Mouse (Mus musculus) kidney, adult 8-10 months (tissue): ENCODE measurements around the gene Stard3nl.

Source experiments
- DNase-seq, 2 experiments: peaks; one replicate each; pipeline ENCODE4 v3.0.0; 2022

Stard3nl gene

GRCm38 (mm10) chr13:19395688-19396354 is at the start of gene Stard3nl:
Stard3nl (minus strand) TSS chr13:19395795.
- DNase-seq: peak; percentile 99

DNA sequence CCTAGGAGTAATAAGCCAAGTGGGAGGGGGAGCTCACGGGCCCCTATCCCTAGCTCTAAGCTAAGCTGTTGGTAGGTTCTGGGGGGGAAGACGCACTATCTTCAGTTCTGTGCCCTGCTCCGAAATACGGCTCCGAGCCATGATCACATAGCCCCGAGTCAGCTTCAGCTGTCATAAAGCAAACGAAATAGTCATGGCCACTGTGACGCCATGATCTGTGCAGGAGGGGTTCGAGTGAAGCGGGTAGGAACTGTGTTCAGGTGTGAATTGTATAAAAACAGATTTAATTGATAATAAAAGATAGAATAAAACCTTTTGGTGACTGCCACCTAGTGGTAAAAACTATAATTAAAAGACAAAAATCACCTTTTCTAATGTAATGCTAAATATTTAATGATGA is 42.4 kb upstream of the Stard3nl start:
- DNase-seq: no peak

DNA sequence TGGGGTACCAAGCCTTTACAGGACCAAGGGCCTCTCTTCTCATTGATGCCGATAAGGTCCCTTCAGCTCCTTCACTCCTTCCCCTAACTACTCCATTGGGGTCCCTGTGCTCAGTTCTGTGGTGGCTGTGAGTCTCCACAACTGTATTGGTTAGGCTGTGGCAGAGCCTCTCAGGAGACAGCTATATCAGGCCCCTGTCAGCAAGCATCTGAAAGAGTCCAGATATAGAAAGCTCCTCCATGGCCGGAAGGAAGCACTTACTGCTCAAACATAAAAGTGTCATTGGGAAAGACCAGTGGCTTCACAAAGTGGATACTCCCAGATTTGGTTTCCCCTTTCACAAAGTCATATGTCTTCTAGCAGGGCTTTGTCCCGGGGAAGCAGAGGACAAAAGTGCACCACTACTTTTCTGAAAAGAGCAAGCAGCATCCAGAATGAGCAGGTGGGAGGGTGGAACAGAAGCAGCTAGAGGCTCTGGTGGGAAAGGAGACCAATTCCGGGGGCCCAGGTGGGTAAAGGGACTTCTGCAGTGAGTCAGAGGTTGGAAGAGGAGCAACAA is 34.3 kb upstream of the Stard3nl start:
- no peak for DNase-seq

DNA sequence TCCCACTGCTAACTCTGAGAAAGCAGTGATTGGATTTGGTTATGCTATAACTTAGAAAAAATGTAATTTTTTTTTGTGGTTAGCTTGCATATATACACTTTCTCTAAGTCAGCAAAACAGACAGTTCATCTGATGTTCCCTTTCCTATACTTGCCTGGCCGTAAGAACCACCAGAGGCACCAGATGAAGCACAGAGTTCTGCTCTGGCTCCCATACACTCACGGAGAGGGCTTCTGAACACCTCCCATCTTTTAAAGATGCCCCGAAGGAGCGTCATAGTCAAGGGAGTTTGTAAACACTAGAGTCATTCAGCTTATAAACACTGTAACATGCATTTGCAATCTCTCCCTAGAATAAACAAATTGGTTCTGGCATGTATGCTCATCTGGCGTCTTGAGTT is 32.5 kb upstream of the Stard3nl start:
- no peak for DNase-seq

DNA sequence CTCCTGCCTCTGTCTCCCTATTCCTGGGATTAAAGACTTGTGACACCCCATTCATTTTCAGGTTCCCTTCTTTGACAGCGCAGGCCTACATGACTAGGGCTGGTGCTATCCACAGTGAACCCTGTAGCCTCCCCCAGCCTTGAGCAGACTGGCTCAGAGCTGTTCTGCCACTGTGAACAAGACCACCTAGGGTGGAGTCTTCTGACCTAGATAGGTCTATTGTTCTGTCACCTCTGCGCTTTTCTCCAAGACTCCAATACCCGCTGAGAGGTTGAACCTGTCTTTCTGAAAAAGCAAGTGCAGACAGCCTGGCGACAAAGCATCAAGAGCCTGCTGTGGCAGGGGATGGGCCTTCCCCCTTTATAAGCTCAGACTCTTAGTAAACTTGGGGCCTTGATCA is 29.0 kb upstream of the Stard3nl start:
- no peak for DNase-seq

DNA sequence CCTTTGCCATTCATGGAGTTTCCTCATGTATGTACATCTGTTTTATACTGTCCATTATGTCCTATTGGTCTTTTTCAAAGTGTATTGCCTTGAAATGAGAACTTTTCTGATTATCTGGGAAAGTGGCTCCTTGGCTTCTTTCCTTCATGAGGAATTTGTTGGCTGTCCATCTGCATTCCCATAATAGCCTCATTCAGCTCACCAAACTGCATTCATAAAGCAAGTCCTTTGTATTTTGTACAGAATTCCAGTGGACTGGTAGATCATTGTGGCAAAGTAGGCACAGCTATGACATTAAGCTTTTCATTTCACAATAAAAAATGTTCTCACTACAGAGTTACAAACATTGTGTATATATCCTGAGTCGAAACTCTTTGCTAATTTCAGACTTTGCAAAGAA is 26.9 kb upstream of the Stard3nl start:
- DNase-seq: no peak

DNA sequence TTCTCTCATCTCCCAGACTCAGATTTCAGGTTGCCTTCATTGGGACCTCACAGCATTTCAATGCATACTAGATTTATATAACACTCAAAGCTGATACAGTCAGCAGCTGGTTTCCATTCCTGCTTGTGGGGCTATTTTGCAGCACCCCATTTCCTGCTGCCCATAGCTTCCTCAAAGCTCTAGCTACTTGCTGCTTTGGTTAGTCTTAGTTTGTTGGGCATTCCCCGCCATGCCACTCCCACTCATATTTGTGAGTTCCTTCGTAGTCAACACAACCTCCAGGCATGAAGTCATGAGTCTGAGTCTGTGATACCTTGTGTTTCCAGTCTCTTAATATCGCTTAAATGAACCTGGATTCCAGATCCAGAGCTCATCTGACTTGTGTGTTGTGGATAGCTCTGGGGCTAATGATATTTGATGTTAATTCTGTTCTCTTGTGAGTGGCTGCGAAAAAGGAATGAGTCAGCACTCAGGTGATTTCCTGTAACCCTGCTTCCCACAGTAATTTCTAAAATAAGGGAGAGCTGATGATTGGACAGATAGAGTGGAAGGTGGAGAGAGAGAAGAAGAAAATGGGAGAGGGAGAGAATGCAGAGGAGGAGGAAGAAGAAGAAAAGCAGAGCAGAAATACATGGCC is 22.4 kb upstream of the Stard3nl start:
- DNase-seq: no peak

- DNase-seq: no peak
These were observed 20.4 kb upstream of the Stard3nl start for GRCm38 (mm10) chr13:19415894-19416531.

DNA sequence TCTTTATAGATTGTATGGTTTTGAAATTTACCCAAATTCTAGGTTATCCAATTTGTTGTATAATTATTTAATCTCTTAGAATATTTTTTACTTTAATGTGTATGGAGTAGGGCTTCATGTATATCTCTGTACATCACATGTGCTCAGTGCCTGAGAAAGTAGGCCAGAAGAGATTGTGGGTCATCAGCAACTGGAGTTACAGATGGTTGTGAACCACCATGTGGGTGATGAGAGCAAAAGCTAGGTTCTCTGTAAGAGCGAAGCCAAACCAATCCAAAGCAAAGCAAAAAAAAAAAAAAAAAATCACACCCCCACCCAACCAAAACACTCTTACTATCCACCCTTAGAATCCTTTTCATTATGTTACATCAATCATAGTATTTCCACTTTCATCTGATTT is 19.7 kb upstream of the Stard3nl start:
- DNase-seq: no peak

DNA sequence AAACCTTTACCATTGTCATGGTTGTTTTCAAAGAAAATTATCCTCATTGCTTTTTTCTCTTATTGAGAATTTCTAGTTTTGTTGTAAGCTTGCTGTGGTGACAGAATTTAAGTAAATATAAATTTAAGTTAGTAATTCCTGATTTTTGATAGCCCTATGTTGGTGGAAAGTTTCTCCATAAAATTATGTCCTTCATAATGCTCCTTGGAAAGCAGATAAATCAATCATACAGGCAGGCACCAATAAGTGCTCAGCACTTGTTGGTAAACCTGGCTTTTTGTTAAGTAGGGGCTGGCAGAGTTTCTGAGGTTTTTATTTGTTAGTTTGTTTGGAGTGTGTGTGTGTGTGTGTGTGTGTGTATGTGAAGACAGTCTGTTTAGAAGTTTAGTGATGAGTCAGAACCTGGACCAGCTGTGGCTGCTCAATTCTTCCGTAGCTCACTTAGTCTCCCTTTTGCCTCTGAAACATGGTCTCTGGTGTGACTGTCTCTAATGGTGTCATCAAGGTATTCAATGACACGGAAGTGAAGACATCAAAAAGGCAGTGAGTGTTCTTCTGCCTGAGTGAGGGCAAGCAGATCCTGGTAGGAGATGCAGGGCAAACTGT is 16.8 kb upstream of the Stard3nl start:
- DNase-seq: no peak

GRCm38 (mm10) chr13:19411886-19412285 is 16.3 kb upstream of the Stard3nl start:
- no peak for DNase-seq

DNA sequence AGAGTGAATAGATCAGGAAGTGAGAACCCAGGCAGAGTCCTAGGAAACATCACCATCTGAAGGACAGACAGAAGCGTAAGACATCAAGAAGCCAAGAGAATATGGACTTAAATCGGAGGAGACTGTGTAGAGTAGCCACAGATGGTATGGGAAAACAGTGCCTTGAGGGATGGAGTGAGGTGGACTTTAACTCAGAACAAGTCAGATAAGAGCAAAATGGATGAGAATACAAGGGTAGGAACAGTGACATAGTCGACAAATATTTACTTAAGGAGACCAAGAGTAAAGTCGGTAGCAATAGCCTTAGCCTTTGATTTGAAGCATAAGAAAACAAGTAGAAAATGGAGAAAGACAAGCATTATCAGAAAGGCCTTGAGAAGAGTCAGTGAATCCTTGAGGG is 15.1 kb upstream of the Stard3nl start:
- DNase-seq: no peak

- DNase-seq: no peak
These were observed 12.4 kb upstream of the Stard3nl start for GRCm38 (mm10) chr13:19407953-19408352.

GRCm38 (mm10) chr13:19404623-19405022 is 9.0 kb upstream of the Stard3nl start:
- DNase-seq: no peak

GRCm38 (mm10) chr13:19394798-19395687 is 552 bp downstream of the Stard3nl start:
- no peak for DNase-seq

DNA sequence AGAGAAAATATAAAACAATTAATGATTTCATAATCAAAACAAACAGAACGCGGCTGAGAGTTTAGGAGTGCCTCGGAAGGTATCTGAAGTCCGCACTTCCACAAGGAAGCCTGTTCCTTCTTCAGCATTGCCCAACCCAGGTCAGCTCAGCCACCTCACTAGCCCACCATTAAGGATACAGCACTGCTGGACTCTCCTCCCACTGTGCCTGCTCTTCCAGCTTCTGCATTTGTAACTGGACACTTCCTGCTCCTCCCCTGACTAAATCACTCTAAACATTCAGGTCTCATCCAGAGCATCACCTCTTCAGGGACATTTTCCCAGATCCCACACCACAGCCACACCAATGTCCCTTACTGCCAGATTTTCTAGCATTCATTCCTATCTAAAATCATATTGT is 1.4 kb downstream of the Stard3nl start:
- DNase-seq: no peak

DNA sequence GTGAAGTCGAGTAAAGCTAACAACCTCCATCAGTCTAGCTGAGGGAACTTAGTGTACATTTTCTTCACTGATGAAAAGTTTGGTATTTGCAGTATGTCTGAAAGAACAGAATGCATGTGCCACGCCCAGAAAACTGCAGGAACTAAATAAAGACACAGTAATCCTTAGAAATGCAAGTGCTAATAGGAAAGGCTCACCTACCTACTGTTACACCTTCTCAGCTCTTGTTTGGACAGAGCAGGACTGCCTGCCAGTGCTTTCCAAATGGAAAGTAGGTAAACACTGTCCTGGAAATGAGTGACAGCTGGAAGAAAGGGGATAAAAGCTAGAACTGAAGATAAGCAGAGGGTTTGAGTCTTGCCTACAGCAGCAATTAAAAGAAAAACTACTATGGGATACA is 1.9 kb downstream of the Stard3nl start:
- DNase-seq: no peak

DNA sequence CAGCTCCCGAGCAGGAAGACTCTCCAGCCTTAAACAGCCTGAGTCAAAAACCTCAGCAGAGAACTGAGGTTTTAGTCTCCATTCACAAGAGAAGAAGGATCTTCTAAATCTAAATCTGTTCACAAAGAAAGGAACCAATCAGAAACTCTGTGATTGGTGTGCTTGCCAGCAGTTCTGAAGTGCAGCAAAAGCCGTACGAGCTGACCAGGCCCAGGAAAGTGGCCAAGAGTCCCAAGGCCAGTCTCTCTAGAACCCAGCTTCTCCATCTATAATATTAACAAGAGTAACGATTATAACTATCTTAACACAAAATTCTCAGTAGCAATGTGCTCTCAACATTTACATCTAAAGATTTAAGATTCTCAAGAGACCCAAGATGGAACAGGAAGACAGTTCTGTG is 4.0 kb downstream of the Stard3nl start:
- DNase-seq: peak; percentile 19 to 44

DNA sequence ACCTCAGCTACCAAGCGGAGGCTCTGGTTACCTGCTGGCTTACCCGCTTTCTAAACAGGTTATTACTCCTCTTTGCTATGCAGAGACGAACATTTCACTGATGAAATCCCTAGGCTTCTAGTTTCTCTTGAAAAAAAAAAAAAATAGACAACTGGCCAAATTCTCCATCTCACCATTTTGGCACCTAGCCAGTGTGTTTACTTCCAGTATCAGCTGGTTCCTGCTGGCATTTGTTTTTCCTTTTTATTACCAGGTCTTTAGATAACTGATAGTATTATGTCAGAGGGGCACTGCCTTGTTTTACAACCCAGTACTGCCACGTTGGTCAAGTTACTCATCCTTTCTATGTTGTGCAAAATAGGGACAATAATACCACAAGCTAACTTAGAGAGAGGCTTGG is 5.3 kb downstream of the Stard3nl start:
- DNase-seq: no peak

DNA sequence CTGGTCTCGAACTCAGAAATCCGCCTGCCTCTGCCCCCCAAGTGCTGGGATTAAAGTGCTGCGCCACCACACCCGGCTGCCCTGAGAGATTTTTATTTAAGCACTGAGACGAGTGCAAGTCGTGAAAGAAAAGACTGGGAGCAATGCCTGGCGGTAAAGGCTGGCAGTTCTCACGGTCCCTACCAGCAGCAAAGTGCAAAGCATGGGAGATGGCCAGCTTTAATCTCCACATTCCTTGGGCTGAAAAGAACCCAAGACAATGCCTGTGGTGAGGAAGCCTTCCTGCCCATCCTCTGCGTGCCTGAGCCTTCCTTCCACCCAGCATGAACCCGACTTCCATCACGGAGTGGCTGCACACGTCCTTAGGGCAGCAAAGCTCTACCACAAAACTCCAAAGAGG is 5.7 kb downstream of the Stard3nl start:
- no peak for DNase-seq

DNA sequence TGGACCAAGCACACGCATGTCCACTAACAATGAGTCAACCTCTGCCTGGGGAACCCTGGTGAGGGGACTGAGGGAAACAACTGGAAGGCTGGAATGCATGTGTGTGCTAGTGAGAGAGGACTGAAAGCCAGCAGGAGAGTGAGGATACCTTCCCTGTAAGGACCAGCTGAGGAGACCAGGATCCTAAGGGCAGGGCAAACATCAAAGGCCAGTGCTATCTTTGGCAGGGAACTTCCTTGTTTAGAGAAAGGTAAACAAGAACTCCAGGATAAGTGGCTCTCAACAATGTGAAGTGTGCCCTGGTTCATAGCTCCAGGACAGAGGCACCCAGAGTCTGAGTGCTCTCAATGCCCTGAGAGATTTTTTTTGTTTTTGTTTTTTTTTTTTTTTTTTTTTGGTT is 6.2 kb downstream of the Stard3nl start:
- peak; percentile 17 to 21 for DNase-seq

GRCm38 (mm10) chr13:19385226-19385625 is 10.4 kb downstream of the Stard3nl start:
- no peak for DNase-seq
